Comparison of ENCODE assay signal across 8 mouse cellular contexts in genomic region chr15:60823620-60823869, GRCm38 (mm10). TPM values are rescaled to one million over a fixed set of nuclear protein-coding genes. Genes with fewer than 3 reads are reported as not detected.
DNase-seq lines count a peak whose midpoint lies in the region; ATAC-seq and TF ChIP-seq lines count a peak whose summit lies in the region.

No protein-coding gene starts in this region.

- TF ChIP-seq POLR2A in heart, adult 2 months (IDR thresholded peaks at IDR 0.05; ENCODE audit: insufficient read depth, low read depth, low read length), result no peak

- ATAC-seq in common myeloid progenitor, adult 5-6 weeks (replicated peaks; ENCODE audit: low read depth, poor library complexity, severe bottlenecking), result peak; percentile 6; the same call in 1 of the 2 replicates
- no peak for ATAC-seq in limb, embryonic 12.5 days (ENCODE audit: insufficient number of reproducible peaks, insufficient read depth, low FRiP score, low TSS enrichment, low read depth)
- ATAC-seq in midbrain, embryonic 16.5 days, result no peak; the same call in 1 of the 2 replicates

- H3K27ac ChIP-seq in heart, adult 2 months, result peak overlapping the region; percentile 93
- peak overlapping the region; percentile 86 for H3K27ac ChIP-seq in limb, embryonic 12.5 days
- peak overlapping the region; percentile 72 for H3K27ac ChIP-seq in midbrain, embryonic 16.5 days (ENCODE audit: low read length)

- no peak for TF ChIP-seq CTCF in heart, adult 2 months (IDR thresholded peaks at IDR 0.05)

- H3K9ac ChIP-seq in heart, adult 2 months (ENCODE audit: low read depth, low read length), result peak overlapping the region; percentile 92
- peak overlapping the region; percentile 71 for H3K9ac ChIP-seq in limb, embryonic 12.5 days (replicated peaks)
- H3K9ac ChIP-seq in midbrain, embryonic 16.5 days (ENCODE audit: low read depth, low read length), result peak overlapping the region; percentile 84

- H3K79me2 ChIP-seq in heart, adult 2 months (replicated peaks; ENCODE audit: control insufficient read depth, insufficient read depth, low read length), result no peaks in the 10 kb centered on the region

- peak overlapping the region; percentile 98 for H3K4me2 ChIP-seq in limb, embryonic 12.5 days
- peak overlapping the region; percentile 100 for H3K4me2 ChIP-seq in midbrain, embryonic 16.5 days (ENCODE audit: low read length)

- peaks cover 6% of the 10 kb centered on the region; the same call in 1 of the 2 replicates for H3K36me3 ChIP-seq in heart, adult 2 months (ENCODE audit: control insufficient read depth, insufficient read depth, low read length)
- H3K36me3 ChIP-seq in limb, embryonic 12.5 days, result no peaks in the 10 kb centered on the region
- H3K36me3 ChIP-seq in midbrain, embryonic 16.5 days (ENCODE audit: control insufficient read depth, insufficient read depth, low read length), result no peaks in the 10 kb centered on the region

- H3K4me3 ChIP-seq in heart, adult 2 months, result peak overlapping the region; percentile 80
- H3K4me3 ChIP-seq in limb, embryonic 12.5 days (replicated peaks), result peak overlapping the region; percentile 68
- H3K4me3 ChIP-seq in midbrain, embryonic 16.5 days (ENCODE audit: low read depth, low read length), result peak overlapping the region; percentile 75

- intact Hi-C loops in left cerebral cortex, postnatal 4 days (cut with DNase I), result loop anchor here (2.0 to 10.0 kb wide), 4 partner anchors 169 to 946 kb away; no protein-coding TSS in a partner anchor
- intact Hi-C loops in left cerebral cortex, postnatal 36 days (cut with DNase I), result loop anchor here (5.0 to 10.0 kb wide), 4 partner anchors 131 to 919 kb away; no protein-coding TSS in a partner anchor
- intact Hi-C loops in heart, adult 2 months (cut with DNase I), result loop anchor here (5.0 to 10.0 kb wide), 2 partner anchors 69 to 271 kb away; no protein-coding TSS in a partner anchor

- no peaks in the 10 kb centered on the region for H3K9me3 ChIP-seq in limb, embryonic 12.5 days
- H3K9me3 ChIP-seq in midbrain, embryonic 16.5 days (replicated peaks; ENCODE audit: control insufficient read depth, low read length, poor library complexity, severe bottlenecking), result no peaks in the 10 kb centered on the region

- WGBS in heart, adult 2 months, result under 1% methylated on average over 24 of the region's 24 CpGs
- under 1% methylated on average over 24 of the region's 24 CpGs for WGBS in limb, embryonic 12.5 days
- WGBS in midbrain, embryonic 16.5 days, result 0% methylated on average over 24 of the region's 24 CpGs

- DNase-seq in left cerebral cortex, postnatal 4 days, result peak; percentile 24
- DNase-seq in left cerebral cortex, postnatal 36 days (ENCODE audit: low spot score in 2 of 2), result no peak
- DNase-seq in heart, adult 2 months, result no peak
- no peak for DNase-seq in adrenal gland, adult 2 months
- no peak for DNase-seq in kidney, postnatal 36 days

- no peak for TF ChIP-seq EP300 in heart, adult 2 months (IDR thresholded peaks at IDR 0.05; ENCODE audit: insufficient read depth, low read depth, low read length)

- peaks cover 1% of the 10 kb centered on the region; the same call in 1 of the 2 replicates for H3K4me1 ChIP-seq in heart, adult 2 months (ENCODE audit: control insufficient read depth, insufficient read depth, low read length)
- peaks cover 25% of the 10 kb centered on the region for H3K4me1 ChIP-seq in limb, embryonic 12.5 days (replicated peaks)
- H3K4me1 ChIP-seq in midbrain, embryonic 16.5 days (ENCODE audit: control insufficient read depth, insufficient read depth, low read length), result no peaks in the 10 kb centered on the region; the same call in none of the 2 replicates

- H3K27me3 ChIP-seq in heart, adult 2 months (ENCODE audit: control insufficient read depth, insufficient read depth, low read length), result no peaks in the 10 kb centered on the region
- H3K27me3 ChIP-seq in limb, embryonic 12.5 days, result 0 out of 2 replicates have a peak, but pooled peaks cover 2% of the 10 kb centered on the region
- no peaks in the 10 kb centered on the region for H3K27me3 ChIP-seq in midbrain, embryonic 16.5 days (ENCODE audit: control insufficient read depth, insufficient read depth, low read depth, low read length)

RNA-seq across cellular contexts. Expression of gene Fam84b, which starts 30.0 kb away (rescaled TPM):
- 10 to 100 TPM; 18.0 to 22.1 TPM for total RNA-seq in left cerebral cortex, postnatal 4 days (2021)
- total RNA-seq in left cerebral cortex, postnatal 36 days (2021), result 1 to 10 TPM; 4.8 to 7.4 TPM
- 8.1 and 9.7 TPM in 2 replicates for total RNA-seq in common myeloid progenitor, adult 5-6 weeks (2017)
- total RNA-seq in heart, adult 2 months (2021), result 1 to 10 TPM; 4.7 to 6.6 TPM
- 3.9 and 6.9 TPM in 2 replicates for polyA plus RNA-seq in heart, adult 2 months (2012; rRNA removed)
- 5.9 TPM in 2 replicates for polyA plus RNA-seq in limb, embryonic 12.5 days (2016; fragmentation: Nextera tagmentation; extraction: Ambion mirVana)
- polyA plus RNA-seq in midbrain, embryonic 16.5 days (2015; fragmentation: Nextera tagmentation; extraction: Ambion mirVana), result 9.7 and 10.8 TPM in 2 replicates
- 10 to 100 TPM in 1 of 2 experiments, 1 to 10 TPM in 1; 9.3 to 13.5 TPM for total RNA-seq in adrenal gland, adult 2 months (2021)
- 8.1 and 9.5 TPM in 2 replicates for polyA plus RNA-seq in adrenal gland, adult 2 months (2012; rRNA removed)
